Mouse (Mus musculus) liver, embryonic 14.5 days (tissue): ENCODE measurements around the gene Rtl8a.

Source experiments
- CTCF ChIP-seq: IDR thresholded peaks from 2 replicates; pipeline ENCODE4 v1.5.1; 2016; ENCODE audit warnings: antibody characterized with exemption, low read depth, control low read depth
- EP300 ChIP-seq: IDR thresholded peaks from 2 replicates; pipeline ENCODE4 v1.6.1; 2016; ENCODE audit warnings: antibody characterized with exemption, low read depth

- TF ChIP-seq CTCF (no peak), EP300 (no peak)
These were observed 48.6 kb upstream of the Rtl8a start for GRCm38 (mm10) chrX:53692065-53692464.
